Mouse (Mus musculus): ENCODE data around the gene Slc51b.

Gene Slc51b

GRCm38 (mm10) chr9:65372449-65372848 lies 50.3 kb downstream of the Slc51b start:
- no peak for DNase-seq (ENCODE audit: low spot score in 2 of 2)

GRCm38 (mm10) chr9:65371756-65372155 lies 51.0 kb downstream of the Slc51b start:
- no peak for DNase-seq (ENCODE audit: low spot score in 2 of 2)

- DNase-seq (ENCODE audit: low spot score in 2 of 2): no peak
Measured at GRCm38 (mm10) chr9:65365721-65366120, 57.0 kb downstream of the Slc51b start.

GRCm38 (mm10) chr9:65363684-65364083 lies 59.1 kb downstream of the Slc51b start:
- no peak for DNase-seq (ENCODE audit: low spot score in 2 of 2)

Measured in frontal cortex, postnatal 25 days (tissue).